Mouse (Mus musculus): ENCODE results near the gene Rcsd1.

- TF ChIP-seq EP300 (IDR thresholded peaks at IDR 0.05; ENCODE audit: low read depth) = no peak
- TF ChIP-seq CTCF (IDR thresholded peaks at IDR 0.05; ENCODE audit: low read depth) = no peak
Measured at GRCm38 (mm10) chr1:165643735-165644134, 65.8 kb downstream of the Rcsd1 start.

Measured in liver, postnatal 0 days (tissue).